Mouse (Mus musculus): ENCODE measurements around the gene Ampd2.

- no peak for TF ChIP-seq CTCF (IDR thresholded peaks at IDR 0.05)
- TF ChIP-seq EP300 (IDR thresholded peaks at IDR 0.05): no peak
Measured at GRCm38 (mm10) chr3:108026597-108026996, 59.9 kb downstream of the Ampd2 start.
